Mouse (Mus musculus): ENCODE results near the gene Olfr1032.
"Not testable (repeated sequence)": the region's sequence is repeated elsewhere in the genome, so short reads cannot be mapped to it uniquely, and the experiment has no call there.

The Olfr1032 gene

GRCm38 (mm10) chr2:86005240-86005639, at the start of gene Olfr1032:
Olfr1032 (plus strand) TSS chr2:86005540.
- no peak for DNase-seq

GRCm38 (mm10) chr2:85973595-85973994, 31.7 kb upstream of the Olfr1032 start, which contains the start of gene Olfr1029:
Olfr1029 (plus strand) TSS chr2:85973895.
- no peak for DNase-seq

GRCm38 (mm10) chr2:85978976-85979375, 26.4 kb upstream of the Olfr1032 start, which contains the start of gene Olfr1030:
Olfr1030 (plus strand) TSS chr2:85979276.
- no peak for DNase-seq

- no peak for DNase-seq
Observed at GRCm38 (mm10) chr2:85990004-85990403, 15.3 kb upstream of the Olfr1032 start, which contains the start of gene Olfr1031. Olfr1031 (plus strand) TSS chr2:85990304.

DNA sequence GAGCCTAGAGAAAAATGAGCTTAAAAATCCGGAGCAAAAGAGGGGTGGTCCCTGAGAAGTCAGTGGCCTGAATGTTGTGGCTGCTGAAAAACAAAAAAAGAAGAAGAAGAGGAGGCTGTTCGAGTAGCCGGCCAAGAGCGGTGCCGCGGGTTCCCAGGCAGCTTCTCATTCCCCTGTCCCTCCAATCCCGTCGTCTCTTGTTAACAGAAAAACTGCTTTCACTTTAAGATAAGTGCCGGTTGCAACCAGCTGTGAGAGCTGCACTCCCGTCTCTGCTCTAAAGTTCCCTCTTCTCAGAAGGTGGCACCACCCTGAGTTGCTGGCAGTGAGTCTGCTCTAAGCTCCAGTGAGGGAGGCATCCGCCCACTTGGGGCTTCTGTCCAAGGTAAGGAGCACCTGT, 15.1 kb downstream of the Olfr1032 start, which contains the start of gene Olfr1033:
Gene Olfr1033, plus strand, starts transcription at position 228 of the 400 bp plus-strand sequence.
- DNase-seq = not testable (repeated sequence)

DNA sequence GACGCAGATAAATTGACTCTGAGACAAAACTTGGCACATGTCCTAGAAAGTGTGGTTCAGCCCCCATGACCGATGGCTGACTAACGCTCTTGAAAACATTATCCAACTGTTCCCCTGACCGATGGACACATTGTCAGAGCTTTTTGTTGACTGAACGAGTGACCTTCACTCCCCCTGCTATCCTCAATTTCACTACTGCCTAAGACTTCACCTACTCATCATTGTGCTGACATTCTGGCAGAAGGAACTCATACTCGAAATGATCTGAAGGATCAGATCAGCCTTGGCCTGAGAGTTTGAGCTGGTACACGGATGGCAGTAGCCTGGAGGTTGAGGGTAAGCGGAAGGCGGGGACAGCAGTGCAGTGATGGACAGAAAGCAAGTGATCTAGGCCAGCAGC, 16.2 kb downstream of the Olfr1032 start:
- DNase-seq = not testable (repeated sequence)

GRCm38 (mm10) chr2:86045561-86045960, 40.2 kb downstream of the Olfr1032 start, which contains the start of gene Olfr1034:
Olfr1034 (plus strand) TSS chr2:86045861.
- no peak for DNase-seq

DNA sequence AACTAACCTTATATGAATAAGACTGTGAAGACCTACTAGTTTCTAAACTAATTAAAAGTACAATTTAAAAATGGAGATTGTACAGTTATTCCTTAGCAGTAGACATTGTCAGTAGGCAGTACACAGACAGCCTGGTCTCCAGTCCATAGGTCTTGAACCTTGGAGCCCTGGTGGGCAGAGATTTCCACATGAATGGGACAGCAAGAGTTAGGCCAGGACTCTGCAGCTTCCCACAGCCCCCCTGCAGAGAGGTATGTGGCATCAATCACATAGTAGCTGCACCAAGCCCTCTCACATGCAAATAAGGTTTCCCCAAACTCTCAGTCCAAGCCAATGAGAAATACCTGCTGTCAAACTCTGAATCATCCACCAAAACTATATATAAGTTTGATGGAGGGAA, 45.4 kb downstream of the Olfr1032 start:
- DNase-seq = not testable (repeated sequence)
